Mouse (Mus musculus) hindbrain, embryonic 13.5 days (tissue): ENCODE measurements at regions not wholly inside any gene's neighbourhood (a gene's known extent, or its start where the extent isn't known, plus 50 kb on each side); places are given as distances from the start of the nearest gene placed in this dataset.
A peak's percentile ranks its signal among the peaks of the same experiment; 100 is the strongest.

Experiments used
- ATAC-seq: fragments of 200-750 bp; cut with Nextera tagmentation; 2 replicates; pipeline ENCODE4 v1.8.0; 2017; ENCODE audit warnings: moderate TSS enrichment; ENCODE audit not compliant: low FRiP score
- H3K27ac ChIP-seq: fragments of 300-500 bp; sonication (generic); 2 replicates; pipeline ENCODE4 v1.5.1; 2015; ENCODE audit warnings: inconsistent platforms, mild to moderate bottlenecking, moderate library complexity
- H3K27me3 ChIP-seq: fragments of 300-500 bp; sonication (generic); 2 replicates; pipeline ENCODE4 v1.6.1; 2015; ENCODE audit warnings: mild to moderate bottlenecking, inconsistent platforms
- H3K36me3 ChIP-seq: fragments of 300-500 bp; sonication (generic); 2 replicates; pipeline ENCODE4 v1.6.1; 2015; ENCODE audit warnings: mild to moderate bottlenecking, inconsistent platforms
- H3K4me1 ChIP-seq: fragments of 300-500 bp; sonication (generic); replicated peaks from 2 replicates; pipeline ENCODE4 v1.6.1; 2015; ENCODE audit warnings: inconsistent platforms
- H3K4me2 ChIP-seq: fragments of 300-500 bp; sonication (generic); 2 replicates; pipeline ENCODE4 v1.6.1; 2015; ENCODE audit warnings: inconsistent platforms, mild to moderate bottlenecking, moderate library complexity
- H3K4me3 ChIP-seq: fragments of 300-500 bp; sonication (generic); 2 replicates; pipeline ENCODE4 v1.5.1; 2015; ENCODE audit warnings: mild to moderate bottlenecking, inconsistent platforms
- H3K9ac ChIP-seq: fragments of 300-500 bp; sonication (generic); 2 replicates; pipeline ENCODE4 v1.6.1; 2015; ENCODE audit warnings: mild to moderate bottlenecking, inconsistent platforms
- H3K9me3 ChIP-seq: fragments of 300-500 bp; sonication (generic); 2 replicates; pipeline ENCODE4 v1.6.1; 2016; ENCODE audit warnings: inconsistent platforms
- WGBS: fragments of 180-500 bp; shearing (Covaris S2); methylation state at CpG from one replicate; pipeline ENCODE4 v1.1.7; 2015; 5-methylcytosine and 5-hydroxymethylcytosine counted together

GRCm38 (mm10) chr12:68643671-68644070 is 515.3 kb downstream of the Rps29 start:
- H3K9ac ChIP-seq, result no peak overlapping the region
- no peak for ATAC-seq

GRCm38 (mm10) chr12:68632441-68632840 is 526.5 kb downstream of the Rps29 start:
- Histone ChIP-seq H3K27ac (no peak overlapping the region), H3K27me3 (no peaks in the 10 kb centered on the region), H3K36me3 (no peaks in the 10 kb centered on the region), H3K9ac (no peak overlapping the region), H3K9me3 (no peaks in the 10 kb centered on the region), H3K4me2 (no peak overlapping the region), H3K4me1 (no peaks in the 10 kb centered on the region), H3K4me3 (no peak overlapping the region)
- WGBS, result 95% methylated on average over 3 of the region's 3 CpGs
- no peak for ATAC-seq

More at GRCm38 (mm10) chr12:68643671-68644070, 515.3 kb downstream of the Rps29 start:
- Histone ChIP-seq H3K27ac (no peak overlapping the region), H3K27me3 (no peaks in the 10 kb centered on the region), H3K4me3 (no peak overlapping the region), H3K4me2 (no peak overlapping the region), H3K4me1 (no peaks in the 10 kb centered on the region), H3K9me3 (no peaks in the 10 kb centered on the region), H3K36me3 (no peaks in the 10 kb centered on the region)
- 92% methylated on average over 4 of the region's 4 CpGs for WGBS

- WGBS, result 84% methylated on average over 2 of the region's 2 CpGs
- ATAC-seq, result no peak
- H3K36me3 ChIP-seq, result no peaks in the 10 kb centered on the region
Observed at GRCm38 (mm10) chr12:68618337-68618736, 540.6 kb downstream of the Rps29 start.

GRCm38 (mm10) chr12:68605417-68606000 is 553.5 kb downstream of the Rps29 start:
- 44% methylated on average over 10 of the region's 10 CpGs for WGBS
- no peaks in the 10 kb centered on the region for H3K36me3 ChIP-seq
- H3K27ac ChIP-seq, result no peak overlapping the region
- H3K27me3 ChIP-seq, result no peaks in the 10 kb centered on the region
- peak; percentile 49; the same call in 1 of the 2 replicates for ATAC-seq
- H3K4me3 ChIP-seq, result no peak overlapping the region
- no peak overlapping the region for H3K9ac ChIP-seq
- no peak overlapping the region for H3K4me2 ChIP-seq
- peaks cover 6% of the 10 kb centered on the region for H3K4me1 ChIP-seq
- H3K9me3 ChIP-seq, result no peaks in the 10 kb centered on the region

More at GRCm38 (mm10) chr12:68618337-68618736, 540.6 kb downstream of the Rps29 start:
- H3K4me1 ChIP-seq, result no peaks in the 10 kb centered on the region
- no peaks in the 10 kb centered on the region for H3K9me3 ChIP-seq
- no peak overlapping the region for H3K4me2 ChIP-seq
- H3K27me3 ChIP-seq, result no peaks in the 10 kb centered on the region
- H3K27ac ChIP-seq, result no peak overlapping the region
- no peak overlapping the region for H3K4me3 ChIP-seq
- no peak overlapping the region for H3K9ac ChIP-seq

- WGBS, result 75% methylated on average over 5 of the region's 5 CpGs
- peaks cover 12% of the 10 kb centered on the region for H3K4me1 ChIP-seq
- no peak overlapping the region for H3K4me3 ChIP-seq
- H3K9ac ChIP-seq, result no peak overlapping the region
- H3K36me3 ChIP-seq, result no peaks in the 10 kb centered on the region
- H3K27me3 ChIP-seq, result no peaks in the 10 kb centered on the region
- no peak overlapping the region for H3K27ac ChIP-seq
- no peaks in the 10 kb centered on the region for H3K9me3 ChIP-seq
- no peak for ATAC-seq
- no peak overlapping the region for H3K4me2 ChIP-seq
Observed at GRCm38 (mm10) chr12:68604524-68605299, 554.3 kb downstream of the Rps29 start.

- Histone ChIP-seq H3K36me3 (no peaks in the 10 kb centered on the region), H3K27ac (no peak overlapping the region), H3K4me1 (peaks cover 18% of the 10 kb centered on the region), H3K27me3 (no peaks in the 10 kb centered on the region), H3K4me3 (no peak overlapping the region), H3K9ac (no peak overlapping the region), H3K4me2 (no peak overlapping the region), H3K9me3 (no peaks in the 10 kb centered on the region)
- ATAC-seq, result no peak
- WGBS, result 74% methylated on average over 4 of the region's 4 CpGs
Observed at GRCm38 (mm10) chr12:68602682-68603081, 556.3 kb downstream of the Rps29 start.

DNA sequence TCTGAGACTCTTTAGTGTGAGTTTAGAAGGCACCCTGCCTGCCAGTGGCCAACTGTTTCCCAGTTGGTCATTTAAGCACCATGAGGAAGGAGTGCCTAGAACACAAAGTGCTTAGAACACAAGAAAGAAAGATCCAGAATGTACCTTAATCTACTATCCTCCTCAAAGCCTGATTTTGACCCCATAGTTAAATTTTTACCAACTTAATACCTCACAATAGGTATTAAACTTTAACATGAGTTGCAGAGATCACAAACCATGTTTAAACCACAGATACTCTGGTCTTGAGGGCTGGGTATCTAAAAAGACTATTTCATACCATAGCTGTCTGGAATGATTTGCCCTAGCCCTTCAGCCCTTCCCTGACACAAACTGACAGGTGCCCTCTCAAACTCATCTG is 557.6 kb downstream of the Rps29 start:
- H3K9me3 ChIP-seq, result no peaks in the 10 kb centered on the region
- no peak for ATAC-seq
- no peak overlapping the region for H3K9ac ChIP-seq
- H3K27ac ChIP-seq, result no peak overlapping the region
- H3K4me2 ChIP-seq, result no peak overlapping the region
- H3K4me3 ChIP-seq, result no peak overlapping the region
- H3K36me3 ChIP-seq, result no peaks in the 10 kb centered on the region
- H3K27me3 ChIP-seq, result no peaks in the 10 kb centered on the region
- H3K4me1 ChIP-seq, result peaks cover 18% of the 10 kb centered on the region

DNA sequence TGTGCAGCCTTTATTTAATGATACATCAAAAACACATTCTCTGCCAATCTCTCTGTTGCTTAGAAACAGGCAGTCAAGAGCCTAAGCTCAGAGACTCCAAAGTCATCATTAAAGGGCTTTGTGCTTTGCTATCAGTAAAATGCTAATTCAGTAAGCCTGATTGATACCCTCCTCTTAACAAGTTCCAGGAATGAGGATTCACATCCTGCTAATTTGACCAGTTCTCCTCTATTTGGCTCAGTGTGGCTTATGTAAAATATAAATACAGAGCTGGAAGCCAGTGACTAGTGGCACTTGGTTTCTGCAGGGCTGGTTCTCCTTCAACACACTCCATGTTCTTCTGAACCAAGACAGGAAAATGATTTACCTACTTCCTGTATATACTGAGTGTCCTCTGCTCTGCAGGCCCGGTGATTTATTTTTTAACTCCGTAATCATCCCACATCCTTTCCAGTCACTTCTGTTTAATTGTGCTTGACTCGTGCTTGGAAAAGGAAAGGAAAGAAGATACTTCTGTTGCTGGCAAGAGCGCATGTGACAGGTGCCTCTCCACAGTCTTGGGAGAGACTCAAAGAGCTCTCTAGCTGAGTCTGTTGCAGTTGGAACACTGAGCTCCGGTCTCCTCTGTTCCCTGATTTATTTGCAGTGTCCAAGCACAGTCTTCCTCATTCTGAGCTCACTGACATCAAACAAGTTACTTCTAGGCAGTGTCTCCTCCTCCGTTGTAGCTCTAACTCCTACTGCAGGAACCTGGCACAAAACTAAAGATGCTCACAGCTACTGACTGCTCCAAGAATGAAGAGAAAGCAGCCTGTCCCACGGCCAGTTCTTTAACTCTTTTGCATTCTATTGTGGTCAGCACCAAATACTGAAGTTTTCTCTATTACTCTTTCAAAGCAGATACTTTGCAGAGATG is 559.0 kb downstream of the Rps29 start:
- Histone ChIP-seq H3K9me3 (no peaks in the 10 kb centered on the region), H3K36me3 (no peaks in the 10 kb centered on the region), H3K27ac (0 out of 2 replicates have a peak overlapping the region, but pooled peaks have one; percentile 5), H3K9ac (no peak overlapping the region), H3K4me3 (no peak overlapping the region), H3K27me3 (no peaks in the 10 kb centered on the region), H3K4me2 (no peak overlapping the region), H3K4me1 (peaks cover 11% of the 10 kb centered on the region)
- 65% methylated on average over 7 of the region's 7 CpGs for WGBS
- ATAC-seq, result peak; percentile 59

GRCm38 (mm10) chr12:68599016-68599616 is 559.9 kb downstream of the Rps29 start:
- ATAC-seq, result 0 out of 2 replicates have a peak, but pooled peaks have one; percentile 32
- Histone ChIP-seq H3K4me2 (no peak overlapping the region), H3K27me3 (no peaks in the 10 kb centered on the region), H3K9me3 (no peaks in the 10 kb centered on the region), H3K4me1 (peaks cover 11% of the 10 kb centered on the region), H3K27ac (no peak overlapping the region), H3K4me3 (no peak overlapping the region), H3K36me3 (no peaks in the 10 kb centered on the region), H3K9ac (no peak overlapping the region)
- WGBS, result 48% methylated on average over 8 of the region's 8 CpGs

- no peaks in the 10 kb centered on the region for H3K36me3 ChIP-seq
- no peaks in the 10 kb centered on the region for H3K27me3 ChIP-seq
- no peak overlapping the region for H3K4me3 ChIP-seq
- H3K4me1 ChIP-seq, result 0 out of 2 replicates have a peak, but pooled peaks cover 6% of the 10 kb centered on the region
- H3K27ac ChIP-seq, result no peak overlapping the region
- no peak for ATAC-seq
- no peak overlapping the region for H3K9ac ChIP-seq
- 50% methylated on average over 3 of the region's 3 CpGs for WGBS
- no peaks in the 10 kb centered on the region for H3K9me3 ChIP-seq
- H3K4me2 ChIP-seq, result no peak overlapping the region
Observed at GRCm38 (mm10) chr12:68585524-68585872, 573.5 kb downstream of the Rps29 start.

DNA sequence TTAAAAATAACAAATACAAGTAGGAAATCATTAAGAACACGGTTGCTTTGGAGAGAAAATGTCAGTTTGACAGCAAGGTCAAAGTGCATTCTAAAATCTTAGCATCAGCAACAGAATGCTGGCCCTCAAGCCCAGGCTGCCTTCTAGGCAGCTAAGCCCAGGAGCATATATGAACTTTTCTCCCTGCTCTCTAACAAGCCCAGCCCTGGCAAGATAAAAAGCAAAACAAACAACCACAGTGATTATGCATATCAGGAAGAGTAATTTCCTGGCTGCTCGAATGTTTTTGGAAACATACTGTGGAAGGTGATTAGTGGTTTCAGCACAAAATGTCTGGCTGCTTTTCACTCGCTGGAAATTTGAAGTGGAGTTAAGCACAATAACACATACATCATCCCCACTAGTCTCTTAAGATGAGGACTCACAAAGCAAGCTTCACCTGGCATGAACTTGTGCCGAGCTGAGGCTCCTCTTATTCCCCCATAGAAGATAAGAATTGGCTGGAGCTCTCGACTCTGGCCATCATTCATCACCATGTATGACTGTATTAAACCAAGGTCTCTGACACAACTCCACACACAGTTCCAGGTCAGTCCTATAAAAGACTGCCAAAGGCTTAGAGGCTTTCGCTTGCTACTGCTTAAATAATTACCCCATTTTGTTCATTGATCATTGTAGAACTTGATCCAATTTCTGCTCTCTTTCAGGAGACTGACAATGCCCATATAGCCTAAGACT is 574.0 kb downstream of the Rps29 start:
- H3K4me2 ChIP-seq, result no peak overlapping the region
- 0 out of 2 replicates have a peak, but pooled peaks cover 6% of the 10 kb centered on the region for H3K4me1 ChIP-seq
- H3K27ac ChIP-seq, result peak overlapping the region; percentile 20; the same call in 1 of the 2 replicates
- H3K9me3 ChIP-seq, result no peaks in the 10 kb centered on the region
- 57% methylated on average over 6 of the region's 6 CpGs for WGBS
- no peak overlapping the region for H3K4me3 ChIP-seq
- ATAC-seq, result no peak
- H3K9ac ChIP-seq, result no peak overlapping the region
- no peaks in the 10 kb centered on the region for H3K36me3 ChIP-seq
- H3K27me3 ChIP-seq, result no peaks in the 10 kb centered on the region
